Mouse (Mus musculus) gastrocnemius, adult 2 months (tissue): ENCODE results near the gene Ralgps1. TPM values are rescaled to one million over a fixed set of nuclear protein-coding genes. Genes with fewer than 3 reads are reported as not detected.
A peak's percentile ranks its signal among the peaks of the same experiment; 100 is the strongest.
"Not testable (repeated sequence)": the region's sequence is repeated elsewhere in the genome, so short reads cannot be mapped to it uniquely, and the experiment has no call there.

Experiments used
- DNase-seq: peaks from one replicate; pipeline ENCODE4 v3.0.0; 2022
- H3K27ac ChIP-seq: fragments of 200-600 bp; 2 replicates; pipeline ENCODE4 v1.8.1; 2022; ENCODE audit warnings: mild to moderate bottlenecking
- H3K4me3 ChIP-seq: fragments of 200-600 bp; 2 replicates; pipeline ENCODE4 v1.8.1; 2022; ENCODE audit warnings: mild to moderate bottlenecking, moderate library complexity
- CTCF ChIP-seq: fragments of 200-600 bp; IDR thresholded peaks from 2 replicates; pipeline ENCODE4 v1.8.1; 2022; ENCODE audit warnings: antibody characterized with exemption, mild to moderate bottlenecking, moderate library complexity
- intact Hi-C: fragments of 180-260 bp; cut with DNase I; formaldehyde crosslinking; loops from one replicate; pipeline ENCODE4 v1.15.1; 2025
- total RNA-seq, 2 experiments: library from RNA; stranded (reverse); gene quantifications; 2 replicates each; pipeline ENCODE4 v1.2.3; 2021

The Ralgps1 gene
- total RNA-seq, 2 experiments from 2014 or later, result 2.5 to 3.1 TPM

GRCm38 (mm10) chr2:33137244-33137643, 234.0 kb downstream of the Ralgps1 start:
- no peak for TF ChIP-seq CTCF
- DNase-seq, result no peak
- H3K4me3 ChIP-seq, result no peak overlapping the region
- intact Hi-C loops, result no loop called here
- no peak overlapping the region for H3K27ac ChIP-seq

GRCm38 (mm10) chr2:33136366-33136765, 234.9 kb downstream of the Ralgps1 start:
- intact Hi-C loops, result no loop called here
- no peak for DNase-seq
- Histone ChIP-seq H3K27ac (no peak overlapping the region), H3K4me3 (no peak overlapping the region)
- no peak for TF ChIP-seq CTCF

- Histone ChIP-seq H3K4me3 (no peak overlapping the region), H3K27ac (no peak overlapping the region)
- DNase-seq, result no peak
- intact Hi-C loops, result loop anchor here (5.0 kb wide), 1 partner anchor 153 kb away; the partner anchor contains the start of gene Slc2a8
- no peak for TF ChIP-seq CTCF
These were observed 236.4 kb downstream of the Ralgps1 start for GRCm38 (mm10) chr2:33134766-33135490.

GRCm38 (mm10) chr2:33132306-33132705, 239.0 kb downstream of the Ralgps1 start:
- DNase-seq, result no peak
- intact Hi-C loops, result loop anchor here (5.0 kb wide), 1 partner anchor 150 kb away; the partner anchor contains the start of gene Slc2a8

GRCm38 (mm10) chr2:33131500-33132092, 239.7 kb downstream of the Ralgps1 start, which contains the start of gene Garnl3:
TSS of gene Garnl3 (minus strand) at chr2:33131654.
- H3K27ac ChIP-seq, result peak within 1 kb of the TSS; percentile 86
- peak within 1 kb of the TSS; percentile 90 for H3K4me3 ChIP-seq
- intact Hi-C loops, result loop anchor here (5.0 kb wide), 1 partner anchor 149 kb away; the partner anchor contains the start of gene Slc2a8
- no peak for DNase-seq
- TF ChIP-seq CTCF, result peak; percentile 60

More at GRCm38 (mm10) chr2:33132306-33132705, 239.0 kb downstream of the Ralgps1 start:
- H3K27ac ChIP-seq, result no peak overlapping the region
- no peak for TF ChIP-seq CTCF
- H3K4me3 ChIP-seq, result no peak overlapping the region

GRCm38 (mm10) chr2:33130526-33131483, 240.5 kb downstream of the Ralgps1 start:
- no peak for TF ChIP-seq CTCF
- DNase-seq, result peak; percentile 98
- Histone ChIP-seq H3K27ac (peak overlapping the region; percentile 86), H3K4me3 (peak overlapping the region; percentile 90)
- intact Hi-C loops, result loop anchor here (5.0 kb wide), 1 partner anchor 149 kb away; the partner anchor contains the start of gene Slc2a8

GRCm38 (mm10) chr2:33130141-33130525, 241.2 kb downstream of the Ralgps1 start:
- peak; percentile 17; the same call in 1 of the 2 replicates for TF ChIP-seq CTCF
- DNase-seq, result no peak
- Histone ChIP-seq H3K27ac (peak overlapping the region; percentile 74), H3K4me3 (peak overlapping the region; percentile 90)
- intact Hi-C loops, result loop anchor here (5.0 kb wide), 1 partner anchor 148 kb away; the partner anchor contains the start of gene Slc2a8

- peak overlapping the region; percentile 74 for H3K27ac ChIP-seq
- no peak for TF ChIP-seq CTCF
- intact Hi-C loops, result loop anchor here (5.0 kb wide), 1 partner anchor 147 kb away; the partner anchor contains the start of gene Slc2a8
- DNase-seq, result peak; percentile 39
- H3K4me3 ChIP-seq, result peak overlapping the region; percentile 90
These were observed 241.6 kb downstream of the Ralgps1 start for GRCm38 (mm10) chr2:33129696-33130095.

GRCm38 (mm10) chr2:33129005-33129404, 242.3 kb downstream of the Ralgps1 start:
- TF ChIP-seq CTCF, result no peak
- intact Hi-C loops, result no loop called here
- no peak overlapping the region for H3K27ac ChIP-seq
- no peak for DNase-seq
- no peak overlapping the region for H3K4me3 ChIP-seq

GRCm38 (mm10) chr2:33127271-33127670, 244.0 kb downstream of the Ralgps1 start:
- no peak overlapping the region for H3K27ac ChIP-seq
- no peak for TF ChIP-seq CTCF
- DNase-seq, result no peak
- intact Hi-C loops, result no loop called here
- no peak overlapping the region for H3K4me3 ChIP-seq

- no peak overlapping the region for H3K4me3 ChIP-seq
- TF ChIP-seq CTCF, result no peak
- DNase-seq, result no peak
- intact Hi-C loops, result no loop called here
- no peak overlapping the region for H3K27ac ChIP-seq
These were observed 248.4 kb downstream of the Ralgps1 start for GRCm38 (mm10) chr2:33122856-33123255.

GRCm38 (mm10) chr2:33100536-33100935, 270.8 kb downstream of the Ralgps1 start:
- Histone ChIP-seq H3K27ac (no peak overlapping the region), H3K4me3 (no peak overlapping the region)
- TF ChIP-seq CTCF, result no peak
- DNase-seq, result no peak
- intact Hi-C loops, result no loop called here

- DNase-seq, H3K4me3 ChIP-seq, H3K27ac ChIP-seq, intact Hi-C loops: not testable (repeated sequence)
These were observed 274.0 kb downstream of the Ralgps1 start for GRCm38 (mm10) chr2:33097326-33097725.
